Mouse (Mus musculus) gastrocnemius, postnatal 10 days (tissue): ENCODE measurements around the gene Zfp580. TPM values are rescaled to one million over a fixed set of nuclear protein-coding genes. Genes with fewer than 3 reads are reported as not detected.

Experiments used
- DNase-seq: peaks from one replicate; pipeline ENCODE4 v3.0.0; 2021; ENCODE audit warnings: mixed read lengths
- total RNA-seq, 2 experiments: library from RNA; stranded (reverse); gene quantifications; 2 replicates each; pipeline ENCODE4 v1.2.3; 2021

The Zfp580 gene
- total RNA-seq, 2 experiments from 2014 or later = 7.3 to 10.0 TPM

GRCm38 (mm10) chr7:5033818-5034217 is 17.5 kb upstream of the Zfp580 start, which contains the start of gene 4632433K11Rik:
Gene 4632433K11Rik (plus strand): TSS chr7:5034118.
- DNase-seq = no peak

GRCm38 (mm10) chr7:5035628-5036027 is 15.7 kb upstream of the Zfp580 start:
- no peak for DNase-seq

- DNase-seq = no peak
These were observed 15.2 kb upstream of the Zfp580 start for GRCm38 (mm10) chr7:5036136-5036535.

- DNase-seq = no peak
These were observed 14.3 kb upstream of the Zfp580 start for GRCm38 (mm10) chr7:5037026-5037425.

- no peak for DNase-seq
These were observed 13.9 kb upstream of the Zfp580 start for GRCm38 (mm10) chr7:5037467-5037866.

- DNase-seq = peak; percentile 94
These were observed 13.1 kb upstream of the Zfp580 start, which contains the start of gene Zfp784 for GRCm38 (mm10) chr7:5038109-5038732. Gene Zfp784 (minus strand): TSS chr7:5038446.

GRCm38 (mm10) chr7:5038940-5039339 is 12.4 kb upstream of the Zfp580 start:
- no peak for DNase-seq

- no peak for DNase-seq
These were observed 6.4 kb upstream of the Zfp580 start for GRCm38 (mm10) chr7:5044981-5045380.

- DNase-seq = no peak
These were observed 5.2 kb upstream of the Zfp580 start for GRCm38 (mm10) chr7:5046112-5046511.

GRCm38 (mm10) chr7:5047313-5047712 is 4.0 kb upstream of the Zfp580 start:
- DNase-seq = no peak

- DNase-seq = no peak
These were observed 1.1 kb downstream of the Zfp580 start for GRCm38 (mm10) chr7:5052438-5052837.

- no peak for DNase-seq
These were observed 1.6 kb downstream of the Zfp580 start for GRCm38 (mm10) chr7:5052931-5053343.

- DNase-seq = no peak
These were observed 2.3 kb downstream of the Zfp580 start for GRCm38 (mm10) chr7:5053456-5054179.

GRCm38 (mm10) chr7:5056651-5057263 is 5.4 kb downstream of the Zfp580 start:
- peak; percentile 15 for DNase-seq

- DNase-seq = no peak
These were observed 6.0 kb downstream of the Zfp580 start for GRCm38 (mm10) chr7:5057381-5057780.

GRCm38 (mm10) chr7:5057804-5058203 is 6.5 kb downstream of the Zfp580 start:
- DNase-seq = no peak

- no peak for DNase-seq
These were observed 7.3 kb downstream of the Zfp580 start for GRCm38 (mm10) chr7:5058631-5059030.

- DNase-seq = no peak
These were observed 8.1 kb downstream of the Zfp580 start for GRCm38 (mm10) chr7:5059421-5059820.

- DNase-seq = peak; percentile 75
These were observed 8.9 kb downstream of the Zfp580 start for GRCm38 (mm10) chr7:5060239-5060731.

- peak; percentile 99 for DNase-seq
These were observed 9.8 kb downstream of the Zfp580 start for GRCm38 (mm10) chr7:5060944-5061773.

- peak; percentile 98 for DNase-seq
These were observed 10.5 kb downstream of the Zfp580 start, which contains the start of gene U2af2 for GRCm38 (mm10) chr7:5061774-5062359. Gene U2af2 (plus strand): TSS chr7:5062143.
